Mouse (Mus musculus): Measurements from ENCODE around the gene Glt28d2. TPM values are rescaled to one million over a fixed set of nuclear protein-coding genes. Genes with fewer than 3 reads are reported as not detected.
A peak's percentile ranks its signal among the peaks of the same experiment; 100 is the strongest.

The Glt28d2 gene
- polyA plus RNA-seq, 1 experiment from 2014 or later, result 4.5 TPM

DNA sequence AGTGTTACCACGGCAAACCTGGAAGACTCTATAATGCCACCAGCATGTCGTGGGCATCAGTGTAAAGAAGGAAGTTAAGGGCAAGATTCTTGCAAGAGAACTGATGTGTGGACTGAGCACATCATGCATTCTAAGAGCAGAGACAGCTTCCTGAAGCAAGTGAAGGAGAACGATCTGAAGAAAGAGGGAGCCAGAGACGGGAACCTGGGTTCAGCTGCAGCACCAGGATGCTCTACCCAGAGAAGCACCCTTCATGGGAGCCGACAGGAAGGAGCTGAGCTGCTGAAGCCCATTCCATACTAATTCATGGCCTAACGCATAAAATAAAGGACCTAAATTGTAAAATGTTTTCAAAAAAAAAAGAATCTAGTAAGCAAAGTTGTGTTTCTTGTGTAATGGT, 27.5 kb upstream of the Glt28d2 start:
- 0 out of 2 replicates have a peak, but pooled peaks cover 7% of the 10 kb centered on the region for H3K4me1 ChIP-seq (replicated peaks; ENCODE audit: insufficient read depth, low read length)
- no peak for TF ChIP-seq CTCF (IDR thresholded peaks at IDR 0.05; ENCODE audit: low read depth)
- no peak overlapping the region for H3K4me3 ChIP-seq (replicated peaks; ENCODE audit: low read depth, low read length)
- H3K27ac ChIP-seq, result no peak overlapping the region
- ATAC-seq (replicated peaks; ENCODE audit: low FRiP score, low read depth) (no peak), DNase-seq (ENCODE audit: low spot score) (no peak)
- no peak overlapping the region for H3K9ac ChIP-seq (ENCODE audit: low read depth, low read length)
- no peak overlapping the region for H3K4me2 ChIP-seq (ENCODE audit: low read length)
- WGBS, result 93% methylated on average over 6 of the region's 6 CpGs
- H3K27me3 ChIP-seq (ENCODE audit: insufficient read depth, low read length), result no peaks in the 10 kb centered on the region
- no peaks in the 10 kb centered on the region for H3K36me3 ChIP-seq (ENCODE audit: insufficient read depth, low read length)
- H3K9me3 ChIP-seq (replicated peaks; ENCODE audit: low read length), result no peaks in the 10 kb centered on the region

DNA sequence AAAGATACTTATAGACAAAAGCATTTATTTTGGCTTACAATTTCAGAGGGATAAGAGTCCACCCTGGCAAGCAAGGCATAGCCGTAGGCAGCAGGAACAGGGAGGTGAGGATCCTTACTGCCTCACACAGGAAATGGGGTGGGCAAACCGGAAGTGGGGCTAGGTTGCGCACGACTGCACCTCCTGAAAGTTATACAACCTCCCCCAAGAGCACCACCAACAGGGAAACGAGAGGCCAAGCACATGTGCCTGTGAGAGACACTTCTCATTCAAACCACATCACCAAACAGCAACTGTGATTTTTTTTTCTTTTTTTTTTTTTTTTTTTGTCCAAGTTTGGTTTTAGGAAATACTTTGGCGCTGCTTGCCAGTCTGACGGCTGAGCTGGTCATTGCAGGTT, 19.8 kb upstream of the Glt28d2 start:
- DNase-seq (ENCODE audit: low spot score) (no peak), ATAC-seq (replicated peaks; ENCODE audit: low FRiP score, low read depth) (no peak)
- 78% methylated on average over 7 of the region's 7 CpGs for WGBS
- no peaks in the 10 kb centered on the region for H3K9me3 ChIP-seq (replicated peaks; ENCODE audit: low read length)
- H3K4me3 ChIP-seq (replicated peaks; ENCODE audit: low read depth, low read length), result no peak overlapping the region
- 0 out of 2 replicates have a peak, but pooled peaks cover 7% of the 10 kb centered on the region for H3K4me1 ChIP-seq (replicated peaks; ENCODE audit: insufficient read depth, low read length)
- H3K9ac ChIP-seq (ENCODE audit: low read depth, low read length), result no peak overlapping the region
- no peaks in the 10 kb centered on the region for H3K27me3 ChIP-seq (ENCODE audit: insufficient read depth, low read length)
- H3K36me3 ChIP-seq (ENCODE audit: insufficient read depth, low read length), result no peaks in the 10 kb centered on the region
- no peak overlapping the region for H3K4me2 ChIP-seq (ENCODE audit: low read length)
- TF ChIP-seq CTCF (IDR thresholded peaks at IDR 0.05; ENCODE audit: low read depth), result no peak
- no peak overlapping the region for H3K27ac ChIP-seq

GRCm38 (mm10) chr3:85904371-85904770, 17.1 kb upstream of the Glt28d2 start:
- no peak overlapping the region for H3K4me2 ChIP-seq (ENCODE audit: low read length)

DNA sequence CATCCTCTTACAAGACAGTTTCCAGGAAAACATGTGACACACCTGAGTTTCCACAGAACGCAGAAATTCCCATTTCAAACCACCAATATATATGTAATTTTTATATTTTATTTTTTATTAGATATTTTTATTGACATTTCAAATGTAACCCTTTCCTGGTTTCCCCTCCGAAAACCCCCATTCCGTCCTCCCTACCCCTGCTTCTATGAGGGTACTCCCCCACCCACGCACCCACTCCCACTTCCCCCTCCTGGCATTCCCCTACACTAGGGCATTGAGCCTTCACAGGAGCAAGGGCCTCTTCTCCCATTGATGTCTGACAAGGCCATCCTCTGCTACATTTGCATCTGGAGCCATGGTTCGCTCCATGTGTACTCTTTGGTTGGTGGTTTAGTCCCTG, 7.7 kb upstream of the Glt28d2 start:
- ATAC-seq (replicated peaks; ENCODE audit: low FRiP score, low read depth), result no peak

More at GRCm38 (mm10) chr3:85904371-85904770, 17.1 kb upstream of the Glt28d2 start:
- no peak overlapping the region for H3K27ac ChIP-seq
- H3K4me3 ChIP-seq (replicated peaks; ENCODE audit: low read depth, low read length), result no peak overlapping the region
- H3K27me3 ChIP-seq (ENCODE audit: insufficient read depth, low read length), result no peaks in the 10 kb centered on the region
- H3K9ac ChIP-seq (ENCODE audit: low read depth, low read length), result no peak overlapping the region
- no peak for DNase-seq (ENCODE audit: low spot score)
- no peak for TF ChIP-seq CTCF (IDR thresholded peaks at IDR 0.05; ENCODE audit: low read depth)
- no peaks in the 10 kb centered on the region for H3K9me3 ChIP-seq (replicated peaks; ENCODE audit: low read length)
- H3K4me1 ChIP-seq (replicated peaks; ENCODE audit: insufficient read depth, low read length), result no peaks in the 10 kb centered on the region
- no peak for ATAC-seq (replicated peaks; ENCODE audit: low FRiP score, low read depth)
- no peaks in the 10 kb centered on the region for H3K36me3 ChIP-seq (ENCODE audit: insufficient read depth, low read length)

DNA sequence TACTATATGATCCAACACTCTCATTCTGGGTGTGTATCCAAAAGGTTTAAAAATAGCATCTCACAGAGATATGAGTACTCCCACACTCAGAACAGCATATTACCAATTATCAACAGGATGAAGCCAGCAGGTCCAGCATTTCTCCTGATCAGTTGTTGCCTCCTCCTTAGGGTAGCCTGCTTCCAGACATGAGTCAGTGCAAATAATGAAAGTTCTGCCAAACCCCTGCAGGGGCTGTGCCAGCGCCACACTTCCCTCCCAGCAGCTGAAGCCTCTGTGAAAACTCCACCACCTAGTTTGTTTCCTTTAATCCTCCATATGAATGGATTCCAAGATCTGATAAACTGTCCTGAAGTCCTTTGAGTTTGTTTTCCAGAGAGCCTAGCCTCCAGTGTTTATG, 4.3 kb upstream of the Glt28d2 start:
- Histone ChIP-seq H3K4me1 (replicated peaks; ENCODE audit: insufficient read depth, low read length) (0 out of 2 replicates have a peak, but pooled peaks cover 3% of the 10 kb centered on the region), H3K27me3 (ENCODE audit: insufficient read depth, low read length) (no peaks in the 10 kb centered on the region), H3K27ac (no peak overlapping the region), H3K4me2 (ENCODE audit: low read length) (no peak overlapping the region), H3K36me3 (ENCODE audit: insufficient read depth, low read length) (no peaks in the 10 kb centered on the region), H3K9ac (ENCODE audit: low read depth, low read length) (no peak overlapping the region), H3K4me3 (replicated peaks; ENCODE audit: low read depth, low read length) (no peak overlapping the region), H3K9me3 (replicated peaks; ENCODE audit: low read length) (no peaks in the 10 kb centered on the region)
- DNase-seq (ENCODE audit: low spot score), result no peak
- no peak for TF ChIP-seq CTCF (IDR thresholded peaks at IDR 0.05; ENCODE audit: low read depth)
- WGBS, result 55% methylated on average over 1 of the region's 1 CpGs
- no peak for ATAC-seq (replicated peaks; ENCODE audit: low FRiP score, low read depth)

More for the DNA sequence above, 7.7 kb upstream of the Glt28d2 start:
- no peak for TF ChIP-seq CTCF (IDR thresholded peaks at IDR 0.05; ENCODE audit: low read depth)
- no peaks in the 10 kb centered on the region for H3K9me3 ChIP-seq (replicated peaks; ENCODE audit: low read length)
- no peak overlapping the region for H3K9ac ChIP-seq (ENCODE audit: low read depth, low read length)
- 96% methylated on average over 5 of the region's 5 CpGs for WGBS
- no peaks in the 10 kb centered on the region for H3K4me1 ChIP-seq (replicated peaks; ENCODE audit: insufficient read depth, low read length)
- H3K27ac ChIP-seq, result no peak overlapping the region
- no peak overlapping the region for H3K4me2 ChIP-seq (ENCODE audit: low read length)
- H3K4me3 ChIP-seq (replicated peaks; ENCODE audit: low read depth, low read length), result no peak overlapping the region
- no peaks in the 10 kb centered on the region for H3K27me3 ChIP-seq (ENCODE audit: insufficient read depth, low read length)
- no peak for DNase-seq (ENCODE audit: low spot score)
- no peaks in the 10 kb centered on the region for H3K36me3 ChIP-seq (ENCODE audit: insufficient read depth, low read length)

- ATAC-seq (replicated peaks; ENCODE audit: low FRiP score, low read depth), result peak; percentile 23
Observed at GRCm38 (mm10) chr3:85888221-85888671, 930 bp upstream of the Glt28d2 start.

More at GRCm38 (mm10) chr3:85888221-85888671, 930 bp upstream of the Glt28d2 start:
- Histone ChIP-seq H3K27ac (peak overlapping the region; percentile 78), H3K4me2 (ENCODE audit: low read length) (peak overlapping the region; percentile 84), H3K27me3 (ENCODE audit: insufficient read depth, low read length) (no peaks in the 10 kb centered on the region), H3K4me1 (replicated peaks; ENCODE audit: insufficient read depth, low read length) (0 out of 2 replicates have a peak, but pooled peaks cover 3% of the 10 kb centered on the region), H3K9ac (ENCODE audit: low read depth, low read length) (peak overlapping the region; percentile 78; the same call in 1 of the 2 replicates), H3K9me3 (replicated peaks; ENCODE audit: low read length) (no peaks in the 10 kb centered on the region), H3K4me3 (replicated peaks; ENCODE audit: low read depth, low read length) (peak overlapping the region; percentile 61), H3K36me3 (ENCODE audit: insufficient read depth, low read length) (no peaks in the 10 kb centered on the region)
- WGBS, result 9% methylated on average over 11 of the region's 11 CpGs
- TF ChIP-seq CTCF (IDR thresholded peaks at IDR 0.05; ENCODE audit: low read depth), result peak; percentile 21; the same call in 1 of the 2 replicates
- peak; percentile 58 for DNase-seq (ENCODE audit: low spot score)

All from kidney, postnatal 0 days (tissue).